Mouse (Mus musculus) kidney, postnatal 36 days (tissue): Measurements from ENCODE around the gene Ppib.

Experiments used
- DNase-seq, 2 experiments: peaks; one replicate each; pipeline ENCODE4 v3.0.0; 2021 to 2022; ENCODE audit warnings: mixed read lengths in 2 of 2

Ppib gene

GRCm38 (mm10) chr9:66078493-66078892, 18.5 kb downstream of the Ppib start:
- no peak for DNase-seq

- DNase-seq = no peak
Observed at GRCm38 (mm10) chr9:66080804-66081459, 20.9 kb downstream of the Ppib start.

GRCm38 (mm10) chr9:66081999-66082398, 22.0 kb downstream of the Ppib start:
- no peak for DNase-seq

GRCm38 (mm10) chr9:66084171-66084570, 24.1 kb downstream of the Ppib start:
- DNase-seq = no peak

GRCm38 (mm10) chr9:66087062-66087461, 27.0 kb downstream of the Ppib start:
- no peak for DNase-seq

- DNase-seq = peak; percentile 62 to 81
Observed at GRCm38 (mm10) chr9:66088411-66088810, 28.4 kb downstream of the Ppib start.

GRCm38 (mm10) chr9:66090593-66091244, 30.7 kb downstream of the Ppib start:
- DNase-seq = no peak

GRCm38 (mm10) chr9:66091327-66092231, 31.6 kb downstream of the Ppib start:
- no peak for DNase-seq

- no peak for DNase-seq
Observed at GRCm38 (mm10) chr9:66092664-66093063, 32.6 kb downstream of the Ppib start.

GRCm38 (mm10) chr9:66101577-66101976, 41.6 kb downstream of the Ppib start:
- DNase-seq = no peak

GRCm38 (mm10) chr9:66102668-66103067, 42.6 kb downstream of the Ppib start:
- no peak for DNase-seq

- peak in 1 of 2 experiments; percentile 46 for DNase-seq
Observed at GRCm38 (mm10) chr9:66104601-66105000, 44.6 kb downstream of the Ppib start.

GRCm38 (mm10) chr9:66105168-66105567, 45.1 kb downstream of the Ppib start:
- peak in 1 of 2 experiments; percentile 55 for DNase-seq

- peak; percentile 58 to 69 for DNase-seq
Observed at GRCm38 (mm10) chr9:66109574-66109973, 49.6 kb downstream of the Ppib start.

- DNase-seq = no peak
Observed at GRCm38 (mm10) chr9:66110126-66110525, 50.1 kb downstream of the Ppib start.

- DNase-seq = peak; percentile 49 to 73
Observed at GRCm38 (mm10) chr9:66110611-66111379, 50.8 kb downstream of the Ppib start.

- DNase-seq = no peak
Observed at GRCm38 (mm10) chr9:66114341-66114740, 54.3 kb downstream of the Ppib start.
